Mouse (Mus musculus): ENCODE results near the gene Srcin1. TPM values are rescaled to one million over a fixed set of nuclear protein-coding genes. Genes with fewer than 3 reads are reported as not detected.
A peak's percentile ranks its signal among the peaks of the same experiment; 100 is the strongest.

Gene Srcin1
- polyA plus RNA-seq, 1 experiment from 2014 or later = 9.2 TPM

DNA sequence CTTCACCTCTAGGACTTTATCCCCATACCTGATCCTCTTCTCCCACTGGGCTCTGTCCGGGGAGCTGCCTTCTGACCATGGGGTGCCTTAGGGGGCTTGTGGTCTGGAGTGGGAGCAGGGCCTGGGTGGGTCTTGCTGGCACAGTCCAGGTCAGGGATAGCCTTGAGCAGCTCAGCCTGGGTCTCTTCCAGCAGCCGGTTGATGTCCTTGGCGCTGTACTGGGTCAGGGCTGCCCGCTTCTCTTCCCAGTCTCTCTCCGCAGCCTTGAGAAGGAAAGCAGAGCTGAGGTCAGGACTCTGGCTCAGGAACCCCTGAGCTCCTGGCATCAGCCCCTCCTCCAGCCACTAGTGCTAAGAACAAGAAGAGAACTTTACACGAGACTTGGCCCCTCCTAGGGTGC is 50.7 kb downstream of the Srcin1 start:
- no peak overlapping the region for H3K4me3 ChIP-seq (ENCODE audit: low read depth, low read length)
- H3K9me3 ChIP-seq (replicated peaks; ENCODE audit: control insufficient read depth, low read length, poor library complexity, severe bottlenecking) = no peaks in the 10 kb centered on the region
- no peak overlapping the region for H3K4me2 ChIP-seq (ENCODE audit: low read length)
- 92% methylated on average over 6 of the region's 6 CpGs for WGBS
- ATAC-seq = no peak
- H3K4me1 ChIP-seq (ENCODE audit: control insufficient read depth, insufficient read depth, low read length) = peaks cover 10% of the 10 kb centered on the region; the same call in 1 of the 2 replicates
- no peak overlapping the region for H3K9ac ChIP-seq (ENCODE audit: low read depth, low read length)
- H3K36me3 ChIP-seq (ENCODE audit: control insufficient read depth, insufficient read depth, low read length) = peaks cover 33% of the 10 kb centered on the region
- no peaks in the 10 kb centered on the region for H3K27me3 ChIP-seq (ENCODE audit: control insufficient read depth, insufficient read depth, low read depth, low read length)
- no peak overlapping the region for H3K27ac ChIP-seq (ENCODE audit: low read length)

DNA sequence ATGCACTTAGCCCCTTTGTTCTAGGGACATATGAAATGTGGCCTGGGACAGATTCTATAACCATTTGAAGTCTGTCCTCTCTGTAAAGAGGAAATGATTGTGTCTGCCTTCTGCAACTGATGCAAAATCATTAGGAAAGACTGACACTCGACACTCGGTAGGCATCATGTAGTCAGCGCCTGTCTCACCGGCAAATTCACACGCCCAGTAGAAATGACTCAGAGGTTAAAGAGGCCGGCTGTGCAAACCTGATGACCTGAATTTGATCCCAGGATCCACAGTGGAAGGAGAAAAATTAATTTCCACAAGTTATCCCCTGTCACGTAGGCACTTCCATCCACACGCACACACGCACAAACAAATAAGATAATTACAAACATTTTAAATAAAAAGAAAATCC is 51.7 kb downstream of the Srcin1 start:
- Histone ChIP-seq H3K36me3 (ENCODE audit: control insufficient read depth, insufficient read depth, low read length) (peaks cover 39% of the 10 kb centered on the region), H3K4me3 (ENCODE audit: low read depth, low read length) (no peak overlapping the region), H3K9me3 (replicated peaks; ENCODE audit: control insufficient read depth, low read length, poor library complexity, severe bottlenecking) (no peaks in the 10 kb centered on the region), H3K4me2 (ENCODE audit: low read length) (no peak overlapping the region), H3K27ac (ENCODE audit: low read length) (peak overlapping the region; percentile 63), H3K4me1 (ENCODE audit: control insufficient read depth, insufficient read depth, low read length) (peaks cover 10% of the 10 kb centered on the region; the same call in 1 of the 2 replicates), H3K27me3 (ENCODE audit: control insufficient read depth, insufficient read depth, low read depth, low read length) (no peaks in the 10 kb centered on the region), H3K9ac (ENCODE audit: low read depth, low read length) (no peak overlapping the region)
- no peak for ATAC-seq
- WGBS = 52% methylated on average over 9 of the region's 9 CpGs

DNA sequence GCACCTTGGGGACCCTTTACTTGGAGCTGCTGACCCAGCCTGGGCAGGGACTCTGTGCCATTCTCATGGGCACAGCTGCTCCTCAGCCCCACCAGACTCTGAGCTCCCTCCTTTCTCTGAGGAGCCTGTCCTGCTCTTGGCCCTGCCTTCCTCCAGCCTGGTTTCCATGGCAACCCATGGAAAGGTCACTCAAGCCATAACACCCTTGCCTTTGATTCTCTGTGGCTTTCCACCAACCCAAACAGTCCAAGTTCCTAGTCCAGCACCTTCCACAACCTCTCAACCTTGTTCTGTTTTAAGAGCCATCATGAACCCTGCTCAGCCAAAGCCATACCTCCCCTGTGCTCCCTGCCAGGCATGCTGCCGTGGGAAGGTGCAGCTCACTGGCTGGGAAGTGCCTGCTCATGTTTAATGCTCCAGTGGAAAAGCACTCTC is 52.1 kb downstream of the Srcin1 start:
- no peaks in the 10 kb centered on the region for H3K27me3 ChIP-seq (ENCODE audit: control insufficient read depth, insufficient read depth, low read depth, low read length)
- 8% methylated on average over 1 of the region's 1 CpGs for WGBS
- H3K4me3 ChIP-seq (ENCODE audit: low read depth, low read length) = no peak overlapping the region
- no peaks in the 10 kb centered on the region for H3K9me3 ChIP-seq (replicated peaks; ENCODE audit: control insufficient read depth, low read length, poor library complexity, severe bottlenecking)
- peaks cover 10% of the 10 kb centered on the region; the same call in 1 of the 2 replicates for H3K4me1 ChIP-seq (ENCODE audit: control insufficient read depth, insufficient read depth, low read length)
- peak; percentile 40; the same call in 1 of the 2 replicates for ATAC-seq
- peak overlapping the region; percentile 14; the same call in 1 of the 2 replicates for H3K4me2 ChIP-seq (ENCODE audit: low read length)
- peaks cover 43% of the 10 kb centered on the region for H3K36me3 ChIP-seq (ENCODE audit: control insufficient read depth, insufficient read depth, low read length)
- H3K27ac ChIP-seq (ENCODE audit: low read length) = peak overlapping the region; percentile 63
- peak overlapping the region; percentile 12; the same call in 1 of the 2 replicates for H3K9ac ChIP-seq (ENCODE audit: low read depth, low read length)

DNA sequence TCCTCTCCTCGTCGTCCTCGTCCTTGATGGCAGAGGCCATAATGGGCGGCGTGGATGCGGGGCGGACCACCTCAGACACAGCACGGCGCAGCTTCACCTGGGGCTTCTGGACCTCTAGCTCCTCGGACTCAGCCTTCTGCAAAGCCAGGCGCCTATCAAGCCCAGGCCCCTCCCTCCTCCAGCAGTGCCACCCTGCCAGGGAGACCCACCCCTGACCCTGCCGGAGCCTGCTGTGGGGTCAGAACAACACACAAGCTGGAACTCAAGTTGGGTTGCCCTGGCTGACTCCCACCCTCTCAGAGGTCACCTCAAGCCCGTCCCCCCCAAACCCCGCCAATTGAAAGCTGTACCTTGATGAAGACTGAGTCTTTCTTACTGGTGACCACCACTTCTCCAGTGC is 52.9 kb downstream of the Srcin1 start:
- Histone ChIP-seq H3K27me3 (ENCODE audit: control insufficient read depth, insufficient read depth, low read depth, low read length) (no peaks in the 10 kb centered on the region), H3K9ac (ENCODE audit: low read depth, low read length) (no peak overlapping the region), H3K4me2 (ENCODE audit: low read length) (no peak overlapping the region), H3K36me3 (ENCODE audit: control insufficient read depth, insufficient read depth, low read length) (peaks cover 49% of the 10 kb centered on the region), H3K4me1 (ENCODE audit: control insufficient read depth, insufficient read depth, low read length) (peaks cover 10% of the 10 kb centered on the region; the same call in 1 of the 2 replicates), H3K4me3 (ENCODE audit: low read depth, low read length) (no peak overlapping the region), H3K27ac (ENCODE audit: low read length) (no peak overlapping the region), H3K9me3 (replicated peaks; ENCODE audit: control insufficient read depth, low read length, poor library complexity, severe bottlenecking) (no peaks in the 10 kb centered on the region)
- no peak for ATAC-seq
- 88% methylated on average over 14 of the region's 14 CpGs for WGBS

DNA sequence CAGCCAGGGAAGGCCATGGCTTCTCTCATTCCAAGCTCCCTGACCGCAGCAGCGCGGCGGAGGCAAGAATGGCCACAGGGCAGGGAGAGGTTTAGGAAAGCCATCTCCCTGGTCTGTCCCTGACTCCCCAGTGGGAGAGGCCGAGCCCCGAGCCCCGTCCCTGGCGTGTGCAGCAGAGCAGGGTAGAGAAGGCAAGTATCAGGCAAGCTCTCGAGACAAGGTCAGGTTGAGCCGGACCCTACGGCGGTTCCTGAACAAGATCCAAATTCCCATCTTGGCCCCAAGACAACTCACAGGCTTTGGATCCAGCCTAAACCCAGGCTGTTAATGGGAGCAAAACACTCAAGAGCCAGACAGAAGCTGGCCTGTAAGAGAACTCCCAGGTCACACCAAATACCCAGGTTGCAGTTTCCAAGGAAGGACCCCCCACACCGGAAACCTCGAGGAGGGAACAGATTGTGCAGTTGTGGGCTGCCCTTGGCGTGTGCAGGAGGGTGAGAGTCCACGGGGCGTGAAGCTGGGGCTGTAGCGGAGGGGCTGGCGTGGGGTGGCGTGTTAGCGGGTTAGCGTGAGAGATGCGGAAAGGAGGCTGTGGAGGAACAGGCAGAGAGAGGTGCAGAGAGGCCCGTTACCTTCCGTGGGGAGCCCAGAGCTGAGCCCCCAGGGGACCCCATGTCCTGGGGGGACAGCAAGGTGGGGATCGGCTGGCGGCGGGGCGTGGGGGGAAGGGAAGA is 54.1 kb downstream of the Srcin1 start:
- WGBS = 88% methylated on average over 29 of the region's 29 CpGs
- Histone ChIP-seq H3K4me2 (ENCODE audit: low read length) (no peak overlapping the region), H3K9me3 (replicated peaks; ENCODE audit: control insufficient read depth, low read length, poor library complexity, severe bottlenecking) (no peaks in the 10 kb centered on the region), H3K4me1 (ENCODE audit: control insufficient read depth, insufficient read depth, low read length) (peaks cover 10% of the 10 kb centered on the region; the same call in 1 of the 2 replicates), H3K27ac (ENCODE audit: low read length) (no peak overlapping the region), H3K4me3 (ENCODE audit: low read depth, low read length) (no peak overlapping the region), H3K27me3 (ENCODE audit: control insufficient read depth, insufficient read depth, low read depth, low read length) (no peaks in the 10 kb centered on the region), H3K9ac (ENCODE audit: low read depth, low read length) (no peak overlapping the region), H3K36me3 (ENCODE audit: control insufficient read depth, insufficient read depth, low read length) (peaks cover 54% of the 10 kb centered on the region)
- ATAC-seq = no peak

DNA sequence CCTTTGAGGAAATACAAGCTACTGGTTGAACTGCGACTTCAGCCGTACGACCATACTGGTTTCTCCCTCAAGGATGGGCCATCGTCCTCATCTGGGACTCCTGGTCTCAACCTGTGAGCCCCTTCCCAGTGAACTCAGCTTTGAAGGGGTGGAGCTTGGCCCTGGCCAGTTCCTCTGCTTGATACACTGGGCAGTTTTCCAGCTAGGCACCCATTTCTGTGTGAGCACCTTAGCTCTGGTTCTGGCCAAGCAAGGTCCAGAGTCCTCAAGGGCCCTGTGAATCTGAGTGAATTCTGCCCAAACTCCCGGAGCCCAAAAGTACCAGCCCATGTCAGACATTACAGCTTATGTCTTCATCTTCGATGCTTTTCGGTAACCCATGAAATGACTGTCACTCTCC is 55.4 kb downstream of the Srcin1 start:
- H3K36me3 ChIP-seq (ENCODE audit: control insufficient read depth, insufficient read depth, low read length) = peaks cover 55% of the 10 kb centered on the region
- ATAC-seq = no peak
- H3K4me3 ChIP-seq (ENCODE audit: low read depth, low read length) = no peak overlapping the region
- 95% methylated on average over 7 of the region's 7 CpGs for WGBS
- no peak overlapping the region for H3K4me2 ChIP-seq (ENCODE audit: low read length)
- H3K27me3 ChIP-seq (ENCODE audit: control insufficient read depth, insufficient read depth, low read depth, low read length) = no peaks in the 10 kb centered on the region
- H3K9me3 ChIP-seq (replicated peaks; ENCODE audit: control insufficient read depth, low read length, poor library complexity, severe bottlenecking) = no peaks in the 10 kb centered on the region
- no peak overlapping the region for H3K9ac ChIP-seq (ENCODE audit: low read depth, low read length)
- no peak overlapping the region for H3K27ac ChIP-seq (ENCODE audit: low read length)
- H3K4me1 ChIP-seq (ENCODE audit: control insufficient read depth, insufficient read depth, low read length) = peaks cover 10% of the 10 kb centered on the region; the same call in 1 of the 2 replicates

DNA sequence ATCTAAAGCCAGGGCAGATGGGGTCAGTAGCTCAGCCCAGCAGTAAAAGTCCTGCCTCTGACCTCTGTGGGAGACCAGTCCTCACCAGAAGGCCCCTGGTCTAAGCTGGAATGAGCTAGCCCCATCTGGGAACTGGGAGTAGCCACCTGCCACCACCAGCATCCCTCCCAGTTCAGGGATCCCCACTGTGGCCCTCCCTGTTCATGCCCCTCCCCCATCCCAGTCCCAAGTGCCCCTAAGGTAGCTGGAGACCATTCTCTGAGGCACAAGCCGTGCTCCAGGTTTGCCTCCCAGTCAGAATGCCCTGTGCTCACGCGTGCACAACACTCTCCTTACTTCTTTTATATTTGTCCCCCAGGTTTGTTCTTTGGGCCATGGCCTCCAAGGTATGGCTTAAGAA is 62.9 kb downstream of the Srcin1 start:
- WGBS = 76% methylated on average over 3 of the region's 3 CpGs
- no peaks in the 10 kb centered on the region for H3K27me3 ChIP-seq (ENCODE audit: control insufficient read depth, insufficient read depth, low read depth, low read length)
- peaks cover 9% of the 10 kb centered on the region for H3K4me1 ChIP-seq (ENCODE audit: control insufficient read depth, insufficient read depth, low read length)
- no peak overlapping the region for H3K9ac ChIP-seq (ENCODE audit: low read depth, low read length)
- no peak overlapping the region for H3K27ac ChIP-seq (ENCODE audit: low read length)
- ATAC-seq = no peak
- no peak overlapping the region for H3K4me2 ChIP-seq (ENCODE audit: low read length)
- H3K36me3 ChIP-seq (ENCODE audit: control insufficient read depth, insufficient read depth, low read length) = peaks cover 31% of the 10 kb centered on the region
- H3K4me3 ChIP-seq (ENCODE audit: low read depth, low read length) = no peak overlapping the region
- no peaks in the 10 kb centered on the region for H3K9me3 ChIP-seq (replicated peaks; ENCODE audit: control insufficient read depth, low read length, poor library complexity, severe bottlenecking)

DNA sequence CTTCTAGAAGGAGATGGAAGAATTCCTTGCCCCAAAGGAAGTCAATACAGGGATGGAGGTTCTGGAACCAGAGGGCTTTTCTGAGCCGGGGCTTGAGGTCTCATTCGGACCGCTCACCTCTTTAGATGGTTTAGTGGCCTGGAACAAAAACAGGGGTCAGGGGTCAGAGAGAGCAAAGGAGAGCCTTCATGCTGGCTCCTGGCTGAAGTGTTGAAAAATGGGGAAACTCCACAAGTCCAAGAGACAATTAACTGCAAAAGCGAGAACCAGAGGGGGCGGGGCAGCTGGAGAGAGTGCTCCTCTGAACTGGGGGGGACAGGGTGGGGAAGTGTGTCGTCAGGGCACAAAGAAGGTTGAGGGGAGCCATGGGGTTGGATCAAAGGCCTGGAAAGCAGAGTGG is 63.5 kb downstream of the Srcin1 start:
- H3K9me3 ChIP-seq (replicated peaks; ENCODE audit: control insufficient read depth, low read length, poor library complexity, severe bottlenecking) = no peaks in the 10 kb centered on the region
- H3K4me2 ChIP-seq (ENCODE audit: low read length) = no peak overlapping the region
- no peak overlapping the region for H3K4me3 ChIP-seq (ENCODE audit: low read depth, low read length)
- no peak for ATAC-seq
- H3K4me1 ChIP-seq (ENCODE audit: control insufficient read depth, insufficient read depth, low read length) = peaks cover 9% of the 10 kb centered on the region
- peaks cover 30% of the 10 kb centered on the region for H3K36me3 ChIP-seq (ENCODE audit: control insufficient read depth, insufficient read depth, low read length)
- 22% methylated on average over 6 of the region's 6 CpGs for WGBS
- no peaks in the 10 kb centered on the region for H3K27me3 ChIP-seq (ENCODE audit: control insufficient read depth, insufficient read depth, low read depth, low read length)
- H3K27ac ChIP-seq (ENCODE audit: low read length) = no peak overlapping the region
- no peak overlapping the region for H3K9ac ChIP-seq (ENCODE audit: low read depth, low read length)

DNA sequence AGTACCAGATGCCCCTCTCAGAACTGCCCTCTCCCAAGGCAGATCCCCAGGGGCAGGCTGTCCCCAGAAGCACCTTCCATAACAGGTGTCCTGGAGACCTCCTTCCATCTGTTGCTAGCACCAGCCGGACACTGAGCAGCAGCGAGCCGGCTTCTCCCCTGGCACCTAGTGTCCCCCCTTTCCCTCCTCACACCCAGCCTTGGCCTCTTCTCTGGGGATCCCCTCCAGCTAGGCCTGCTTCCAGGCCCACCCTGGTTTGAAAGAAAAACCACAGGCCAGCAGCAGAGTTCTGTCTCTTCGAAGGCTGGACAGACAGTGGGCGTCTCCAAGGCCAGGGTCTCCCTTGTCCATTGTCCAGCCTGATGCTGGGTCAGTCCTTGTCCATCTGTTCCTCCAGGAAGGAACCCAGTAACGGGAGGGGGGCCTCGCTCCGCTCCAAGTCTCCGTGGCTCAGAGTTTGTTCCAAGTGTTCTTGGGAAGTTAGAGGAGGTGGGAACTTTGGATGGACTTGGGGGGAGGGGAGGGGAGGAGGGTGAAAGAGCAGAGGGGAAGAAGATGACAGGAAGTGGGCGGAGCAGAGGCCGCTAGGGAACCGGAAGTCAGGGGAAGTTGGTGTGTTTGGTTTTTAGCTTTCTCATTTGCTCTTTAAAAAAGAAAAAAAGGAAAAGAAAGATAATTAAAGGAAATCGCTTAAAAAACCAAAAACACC is 64.2 kb downstream of the Srcin1 start:
- Histone ChIP-seq H3K9me3 (replicated peaks; ENCODE audit: control insufficient read depth, low read length, poor library complexity, severe bottlenecking) (no peaks in the 10 kb centered on the region), H3K36me3 (ENCODE audit: control insufficient read depth, insufficient read depth, low read length) (peaks cover 26% of the 10 kb centered on the region), H3K4me3 (ENCODE audit: low read depth, low read length) (no peak overlapping the region), H3K4me1 (ENCODE audit: control insufficient read depth, insufficient read depth, low read length) (peaks cover 9% of the 10 kb centered on the region), H3K4me2 (ENCODE audit: low read length) (no peak overlapping the region), H3K9ac (ENCODE audit: low read depth, low read length) (no peak overlapping the region), H3K27me3 (ENCODE audit: control insufficient read depth, insufficient read depth, low read depth, low read length) (no peaks in the 10 kb centered on the region), H3K27ac (ENCODE audit: low read length) (no peak overlapping the region)
- ATAC-seq = no peak
- WGBS = 49% methylated on average over 13 of the region's 13 CpGs

Measured in midbrain, embryonic 16.5 days (tissue).